Mouse (Mus musculus) thymus, postnatal 4 days (tissue): Measurements from ENCODE around the gene Stard9.

Experiments used
- DNase-seq: peaks from one replicate; pipeline ENCODE4 v3.0.0; 2021

Stard9 gene

DNA sequence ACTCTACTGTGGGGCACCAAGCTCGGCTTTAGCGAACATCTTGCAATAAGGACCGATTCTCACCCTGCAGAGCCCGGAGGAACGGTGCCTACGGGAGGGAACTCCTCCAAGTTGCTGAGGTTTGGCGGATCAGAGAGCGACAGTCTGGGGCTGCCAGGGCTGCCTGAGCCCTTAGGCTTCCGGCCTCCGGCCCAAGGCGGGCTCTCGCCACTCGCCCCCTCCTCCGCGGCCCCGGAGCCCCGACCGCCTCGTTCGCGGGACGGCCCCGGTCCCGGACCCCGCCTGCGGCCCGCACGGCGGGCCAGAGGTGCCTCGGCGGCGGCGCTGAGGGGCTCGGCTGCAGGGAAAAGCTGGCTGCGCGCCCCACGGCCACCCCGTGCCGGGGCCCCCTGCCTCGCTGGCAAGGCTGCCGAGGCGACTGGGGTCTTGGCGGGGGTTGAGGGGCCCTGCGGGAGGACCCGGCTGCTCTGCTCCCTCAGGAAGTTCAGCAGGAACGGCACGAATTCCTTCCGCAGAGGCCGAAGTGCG lies 101.8 kb downstream of the Stard9 start:
- peak; percentile 70 for DNase-seq

DNA sequence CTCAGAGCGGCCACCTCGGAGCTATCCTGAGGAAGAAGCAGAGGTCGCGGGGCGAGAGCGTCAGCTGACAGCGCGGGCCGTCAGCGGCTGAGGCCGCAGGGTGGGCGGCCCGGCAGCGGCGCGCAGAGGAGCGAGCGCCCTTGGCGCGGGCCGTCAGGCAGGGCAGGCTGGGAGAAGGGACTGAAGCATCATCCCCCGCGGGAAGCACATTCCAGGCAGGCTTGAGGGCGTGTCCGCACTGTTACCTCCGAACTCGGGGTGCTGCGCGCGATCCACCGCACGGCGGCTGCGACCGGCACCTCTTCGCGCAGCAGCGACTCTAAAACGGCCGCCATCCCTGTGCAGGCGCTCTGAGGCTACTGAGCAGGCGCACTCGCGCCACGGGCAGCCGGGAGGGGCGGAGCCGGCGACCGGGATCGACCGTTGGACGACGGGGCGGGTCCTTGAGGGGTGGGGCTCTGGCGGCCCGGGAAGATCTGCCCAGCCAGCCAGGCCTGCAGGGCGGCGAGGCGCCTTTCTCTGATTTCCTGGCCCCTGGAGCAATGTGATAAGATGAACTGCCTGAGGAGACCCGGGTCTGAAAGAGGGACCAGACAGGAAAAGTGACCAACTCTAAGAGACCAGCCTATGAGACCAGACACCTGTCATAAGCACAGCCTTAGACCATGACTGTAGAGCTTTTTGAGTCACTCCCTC lies 102.4 kb downstream of the Stard9 start:
- peak; percentile 96 for DNase-seq

DNA sequence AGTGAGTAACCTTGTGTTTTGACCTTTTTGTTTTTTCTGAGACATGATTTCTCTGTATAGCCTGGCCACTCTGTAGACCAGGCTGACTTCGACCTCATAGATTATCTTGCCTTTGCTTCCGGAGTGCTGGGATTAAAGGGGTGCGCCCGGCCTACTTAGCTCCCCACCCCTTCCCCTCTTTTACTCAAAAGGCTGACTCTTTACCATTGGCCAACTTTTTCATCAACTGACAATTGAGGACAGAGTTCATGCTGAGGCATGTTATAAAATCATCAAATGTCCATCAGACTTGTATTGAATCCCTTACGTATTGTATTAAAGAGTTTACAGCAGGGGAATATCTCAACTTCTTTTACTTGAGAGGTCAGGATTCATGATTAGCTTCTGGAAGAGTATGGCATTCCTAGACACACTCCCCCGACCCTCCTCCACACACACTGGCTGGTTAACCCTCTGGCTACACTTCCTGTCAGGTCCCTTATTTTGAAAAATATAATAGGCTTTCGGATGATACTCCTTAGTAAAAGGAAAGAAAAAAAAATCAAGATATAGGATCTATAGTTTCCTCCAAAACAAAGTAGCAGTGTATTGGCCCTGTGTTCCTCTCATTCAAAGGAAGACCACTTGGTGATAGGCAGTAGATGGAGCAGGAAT lies 103.1 kb downstream of the Stard9 start:
- DNase-seq = no peak

DNA sequence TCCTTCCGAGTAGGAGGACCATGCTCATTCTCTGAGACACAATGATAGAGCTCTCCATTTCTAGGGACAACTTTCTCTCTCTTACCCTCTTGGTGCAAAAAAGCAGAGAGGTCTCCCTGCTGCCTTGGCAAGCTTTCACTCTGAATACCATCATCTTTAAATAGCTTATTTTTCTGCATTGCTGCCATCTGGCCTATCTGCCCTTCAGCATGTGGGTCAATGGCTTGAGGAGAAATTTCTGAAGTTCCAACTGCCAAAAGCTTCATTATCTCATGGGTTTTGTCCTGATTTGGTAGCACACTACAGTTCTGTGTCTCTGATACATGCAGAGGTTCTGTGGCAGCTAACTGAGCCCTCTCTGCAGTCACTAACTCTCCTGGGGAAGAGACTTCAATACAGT lies 116.6 kb downstream of the Stard9 start:
- DNase-seq = no peak

DNA sequence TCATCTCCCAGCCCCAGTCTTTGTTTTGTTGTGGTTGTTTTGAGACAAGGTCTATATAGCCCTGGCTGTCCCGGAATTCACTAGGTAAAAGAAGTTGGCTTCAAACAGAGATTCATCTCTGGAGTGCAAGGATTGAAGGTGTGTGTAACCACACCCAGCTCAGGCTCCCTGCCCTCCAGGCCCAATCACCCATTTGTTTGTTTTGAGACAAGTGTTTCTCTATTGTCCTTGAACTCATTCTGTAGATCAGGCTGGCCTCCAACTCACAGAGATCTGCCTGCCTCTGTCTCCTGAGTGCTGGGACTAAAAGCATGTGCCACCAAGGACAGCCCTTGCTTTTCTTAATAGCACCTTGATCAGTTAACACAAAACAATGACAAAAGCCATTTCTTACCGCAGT lies 119.1 kb downstream of the Stard9 start:
- no peak for DNase-seq

DNA sequence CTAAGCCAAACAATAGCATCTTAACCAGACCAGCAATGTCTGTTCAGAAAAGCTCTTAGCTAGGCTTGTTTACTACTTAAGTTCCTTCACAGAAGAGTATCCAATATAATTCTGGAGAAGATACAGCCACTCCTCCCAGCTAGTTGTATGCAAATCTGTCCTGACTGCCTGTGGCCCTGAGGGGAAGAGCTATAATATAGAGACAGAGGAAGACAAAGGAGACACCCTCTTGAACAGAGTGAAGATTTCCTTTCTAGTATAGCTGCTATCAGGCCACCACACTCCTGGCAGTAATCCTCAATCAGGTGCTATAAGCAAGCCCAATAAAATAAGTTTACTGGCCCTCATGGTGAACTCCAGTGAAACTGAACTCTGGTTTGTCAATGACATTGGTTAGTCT lies 133.0 kb downstream of the Stard9 start:
- no peak for DNase-seq

DNA sequence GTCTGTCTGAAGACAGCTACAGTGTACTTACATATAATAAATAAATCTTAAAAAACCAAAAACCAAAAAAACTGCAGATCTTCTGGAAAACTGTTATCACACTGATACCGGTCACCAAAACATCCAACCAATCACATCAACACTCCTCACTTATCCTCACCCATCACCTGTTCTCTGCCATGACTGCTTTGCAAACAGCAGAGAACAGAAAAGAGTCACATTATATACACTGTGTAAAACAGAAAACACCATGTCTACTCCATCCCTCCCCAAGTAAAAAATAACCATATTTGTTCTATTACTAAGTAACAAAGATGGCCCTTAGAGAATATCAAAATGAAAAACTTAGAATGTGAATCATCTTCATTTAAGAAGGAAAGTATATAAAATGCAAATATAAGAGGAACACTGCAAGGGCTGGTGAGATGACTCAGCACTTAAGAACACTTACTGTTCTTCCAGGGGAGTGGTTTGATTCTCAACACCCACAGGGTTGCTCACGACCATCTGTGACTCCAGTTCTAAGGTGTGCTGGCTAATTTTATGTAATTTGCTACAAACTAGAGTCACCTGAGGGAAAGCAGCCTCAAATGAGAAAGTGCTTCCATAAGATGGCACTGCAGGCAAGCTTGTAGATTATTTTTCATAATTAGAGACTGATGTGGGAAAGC lies 141.5 kb downstream of the Stard9 start:
- no peak for DNase-seq
